Mouse (Mus musculus): ENCODE measurements at regions not wholly inside any gene's neighbourhood (a gene's known extent, or its start where the extent isn't known, plus 50 kb on each side); places are given as distances from the start of the nearest gene placed in this dataset.

DNA sequence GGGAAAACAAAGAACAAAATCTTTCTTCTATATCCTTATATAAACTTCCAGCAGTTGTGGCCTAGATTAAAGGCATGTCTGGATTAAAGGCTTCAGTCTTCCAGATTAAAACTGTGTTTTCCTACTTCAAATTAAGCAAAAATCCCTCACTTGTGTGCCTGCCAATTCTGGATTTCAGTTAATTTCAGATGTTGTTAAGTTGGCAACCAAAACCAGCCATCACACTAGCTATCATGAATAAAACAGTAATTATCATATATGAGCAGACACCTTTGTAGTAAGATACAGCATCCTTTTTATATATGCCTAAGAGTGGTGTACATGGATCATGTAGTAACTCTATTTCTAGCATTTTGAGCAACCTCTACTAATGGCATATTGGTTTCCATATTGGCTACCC is 1024.5 kb upstream of the Lrrtm3 start:
- Histone ChIP-seq H3K36me3 (ENCODE audit: control insufficient read depth, insufficient read depth, low read length) (no peaks in the 10 kb centered on the region), H3K4me1 (ENCODE audit: control insufficient read depth, insufficient read depth, low read length) (peaks cover 4% of the 10 kb centered on the region; the same call in 1 of the 2 replicates), H3K9ac (ENCODE audit: low read depth, low read length) (no peak overlapping the region), H3K79me2 (ENCODE audit: control insufficient read depth, insufficient read depth, low read length) (no peaks in the 10 kb centered on the region), H3K27me3 (ENCODE audit: control insufficient read depth, insufficient read depth, low read length) (no peaks in the 10 kb centered on the region), H3K4me3 (ENCODE audit: insufficient read depth, low read depth, low read length) (no peak overlapping the region), H3K27ac (replicated peaks; ENCODE audit: insufficient read depth, low read depth, low read length) (no peak overlapping the region)
- no peak for DNase-seq (ENCODE audit: extremely low read depth, low read depth, low spot score)
- TF ChIP-seq CTCF (IDR thresholded peaks at IDR 0.05; ENCODE audit: low read depth, low read length): no peak
- TF ChIP-seq POLR2A (IDR thresholded peaks at IDR 0.05; ENCODE audit: extremely low read depth, insufficient read depth, low read length): no peak

DNA sequence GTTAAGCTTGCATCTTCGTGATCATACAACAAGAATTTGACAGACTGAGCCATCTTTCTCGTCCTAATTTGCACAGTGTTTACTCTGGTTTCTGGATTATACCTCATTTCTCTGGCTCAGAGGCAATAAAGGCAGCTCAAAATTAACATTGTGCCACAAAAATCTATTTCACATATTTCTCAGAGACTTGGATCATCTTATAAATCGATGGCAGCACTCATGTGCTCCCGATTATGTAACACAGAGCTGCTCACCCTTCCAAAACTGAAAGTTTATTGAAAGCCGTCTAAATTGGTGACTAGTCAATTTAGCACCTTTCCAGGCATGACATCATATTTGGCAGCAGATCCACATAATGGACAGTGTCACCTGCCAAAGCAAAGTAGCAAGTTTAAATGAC is 1020.7 kb upstream of the Lrrtm3 start:
- peak; percentile 92 for DNase-seq (ENCODE audit: extremely low read depth, low read depth, low spot score)
- no peaks in the 10 kb centered on the region for H3K79me2 ChIP-seq (ENCODE audit: control insufficient read depth, insufficient read depth, low read length)
- no peak overlapping the region for H3K27ac ChIP-seq (replicated peaks; ENCODE audit: insufficient read depth, low read depth, low read length)
- TF ChIP-seq POLR2A (IDR thresholded peaks at IDR 0.05; ENCODE audit: extremely low read depth, insufficient read depth, low read length): no peak
- TF ChIP-seq CTCF (IDR thresholded peaks at IDR 0.05; ENCODE audit: low read depth, low read length): no peak
- no peak overlapping the region for H3K4me3 ChIP-seq (ENCODE audit: insufficient read depth, low read depth, low read length)
- H3K27me3 ChIP-seq (ENCODE audit: control insufficient read depth, insufficient read depth, low read length): no peaks in the 10 kb centered on the region
- no peak overlapping the region for H3K9ac ChIP-seq (ENCODE audit: low read depth, low read length)
- H3K36me3 ChIP-seq (ENCODE audit: control insufficient read depth, insufficient read depth, low read length): no peaks in the 10 kb centered on the region
- WGBS: 14% methylated on average over 5 of the region's 5 CpGs
- peaks cover 4% of the 10 kb centered on the region; the same call in 1 of the 2 replicates for H3K4me1 ChIP-seq (ENCODE audit: control insufficient read depth, insufficient read depth, low read length)

DNA sequence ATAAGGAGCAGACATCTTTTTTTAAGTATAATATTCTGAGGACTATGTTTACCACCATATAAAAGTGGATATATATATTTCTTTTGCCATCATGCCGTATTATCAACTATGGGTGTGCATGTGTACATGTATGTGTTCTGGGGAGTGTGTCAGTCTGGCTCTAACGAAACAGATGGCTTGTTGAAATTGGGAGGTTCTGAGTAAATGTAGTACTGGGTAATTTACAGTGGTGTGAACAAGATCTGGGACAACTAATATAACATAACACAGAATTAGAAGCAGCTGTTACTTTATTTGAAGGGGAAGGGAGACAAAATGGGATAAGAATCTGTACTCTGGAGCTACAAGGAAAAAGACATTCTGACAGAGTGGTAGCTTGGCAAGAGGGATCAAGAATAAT is 1017.3 kb upstream of the Lrrtm3 start:
- Histone ChIP-seq H3K79me2 (ENCODE audit: control insufficient read depth, insufficient read depth, low read length) (no peaks in the 10 kb centered on the region), H3K4me1 (ENCODE audit: control insufficient read depth, insufficient read depth, low read length) (peaks cover 4% of the 10 kb centered on the region; the same call in 1 of the 2 replicates), H3K9ac (ENCODE audit: low read depth, low read length) (no peak overlapping the region), H3K36me3 (ENCODE audit: control insufficient read depth, insufficient read depth, low read length) (no peaks in the 10 kb centered on the region), H3K27me3 (ENCODE audit: control insufficient read depth, insufficient read depth, low read length) (no peaks in the 10 kb centered on the region), H3K4me3 (ENCODE audit: insufficient read depth, low read depth, low read length) (no peak overlapping the region), H3K27ac (replicated peaks; ENCODE audit: insufficient read depth, low read depth, low read length) (no peak overlapping the region)
- TF ChIP-seq CTCF (IDR thresholded peaks at IDR 0.05; ENCODE audit: low read depth, low read length): no peak
- TF ChIP-seq POLR2A (IDR thresholded peaks at IDR 0.05; ENCODE audit: extremely low read depth, insufficient read depth, low read length): no peak
- DNase-seq (ENCODE audit: extremely low read depth, low read depth, low spot score): no peak
- WGBS: 75% methylated on average over 2 of the region's 2 CpGs

DNA sequence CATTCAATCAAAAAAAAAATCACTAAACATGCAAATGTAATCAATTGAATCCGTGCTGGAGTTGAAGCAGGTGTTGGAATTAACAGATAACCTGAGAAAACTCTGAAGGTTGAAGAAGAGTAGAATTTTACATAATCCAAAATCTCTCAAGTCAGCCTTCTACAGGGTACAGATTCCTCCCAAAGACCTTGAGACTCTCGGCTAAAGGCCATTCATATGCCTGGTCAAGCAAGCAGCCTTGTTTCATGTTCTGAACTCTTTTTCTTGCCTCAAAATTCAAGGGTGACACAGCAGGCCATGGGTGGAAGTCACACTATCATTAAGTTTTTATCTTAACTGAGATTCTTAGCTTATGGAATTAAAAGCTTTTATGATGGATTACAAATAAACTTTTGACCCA is 994.4 kb upstream of the Lrrtm3 start:
- Histone ChIP-seq H3K27me3 (ENCODE audit: control insufficient read depth, insufficient read depth, low read length) (no peaks in the 10 kb centered on the region), H3K9ac (ENCODE audit: low read depth, low read length) (no peak overlapping the region), H3K4me3 (ENCODE audit: insufficient read depth, low read depth, low read length) (no peak overlapping the region), H3K4me1 (ENCODE audit: control insufficient read depth, insufficient read depth, low read length) (no peaks in the 10 kb centered on the region), H3K36me3 (ENCODE audit: control insufficient read depth, insufficient read depth, low read length) (no peaks in the 10 kb centered on the region), H3K79me2 (ENCODE audit: control insufficient read depth, insufficient read depth, low read length) (no peaks in the 10 kb centered on the region), H3K27ac (replicated peaks; ENCODE audit: insufficient read depth, low read depth, low read length) (no peak overlapping the region)
- WGBS: 66% methylated on average over 2 of the region's 2 CpGs
- TF ChIP-seq POLR2A (IDR thresholded peaks at IDR 0.05; ENCODE audit: extremely low read depth, insufficient read depth, low read length) (no peak), CTCF (IDR thresholded peaks at IDR 0.05; ENCODE audit: low read depth, low read length) (no peak)
- DNase-seq (ENCODE audit: extremely low read depth, low read depth, low spot score): no peak

DNA sequence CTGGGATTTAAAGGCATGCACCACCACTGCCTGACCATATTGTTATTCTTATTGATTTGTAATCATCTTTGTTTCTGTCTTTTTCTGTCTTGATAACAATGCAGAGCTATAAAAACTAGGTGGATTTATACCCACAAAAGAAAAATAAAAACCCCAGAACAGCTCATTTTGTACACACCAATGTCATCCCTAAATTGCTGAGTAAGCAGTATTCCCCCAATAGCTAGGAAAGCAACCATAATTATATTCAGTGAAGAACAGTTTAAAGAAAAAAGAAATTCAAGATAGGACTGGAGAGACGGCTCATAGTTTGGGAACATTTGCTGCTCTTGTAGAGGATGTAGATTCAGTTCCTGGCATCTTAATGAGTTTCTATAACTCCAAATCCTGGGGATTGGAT is 991.6 kb upstream of the Lrrtm3 start:
- no peak overlapping the region for H3K9ac ChIP-seq (ENCODE audit: low read depth, low read length)
- 88% methylated on average over 1 of the region's 1 CpGs for WGBS

DNA sequence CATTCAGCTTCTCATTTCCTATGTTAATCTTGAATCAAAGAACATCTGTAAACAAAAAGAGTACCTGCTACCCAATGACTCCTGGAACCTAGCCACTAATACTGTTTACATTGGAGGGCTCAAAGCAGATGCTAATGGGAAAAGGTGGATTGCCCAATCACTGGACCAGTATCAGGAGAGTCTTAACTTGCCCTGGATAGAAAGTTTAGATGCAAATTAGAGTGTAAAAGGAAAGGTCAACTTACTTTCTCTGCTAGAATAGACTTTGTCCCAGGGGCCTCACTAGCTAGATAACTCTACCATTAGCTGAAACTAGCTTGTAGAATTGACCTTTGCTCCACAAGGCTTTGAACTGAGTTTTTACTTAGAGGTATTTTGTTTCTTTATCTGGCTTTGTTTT is 968.0 kb upstream of the Lrrtm3 start:
- Histone ChIP-seq H3K36me3 (ENCODE audit: control insufficient read depth, insufficient read depth, low read length) (no peaks in the 10 kb centered on the region), H3K4me1 (ENCODE audit: control insufficient read depth, insufficient read depth, low read length) (peaks cover 2% of the 10 kb centered on the region; the same call in 1 of the 2 replicates), H3K79me2 (ENCODE audit: control insufficient read depth, insufficient read depth, low read length) (no peaks in the 10 kb centered on the region), H3K27ac (replicated peaks; ENCODE audit: insufficient read depth, low read depth, low read length) (no peak overlapping the region), H3K9ac (ENCODE audit: low read depth, low read length) (no peak overlapping the region), H3K27me3 (ENCODE audit: control insufficient read depth, insufficient read depth, low read length) (no peaks in the 10 kb centered on the region), H3K4me3 (ENCODE audit: insufficient read depth, low read depth, low read length) (no peak overlapping the region)
- no peak for TF ChIP-seq POLR2A (IDR thresholded peaks at IDR 0.05; ENCODE audit: extremely low read depth, insufficient read depth, low read length)
- TF ChIP-seq CTCF (IDR thresholded peaks at IDR 0.05; ENCODE audit: low read depth, low read length): no peak
- peak; percentile 99 for DNase-seq (ENCODE audit: extremely low read depth, low read depth, low spot score)

More for the DNA sequence above, 991.6 kb upstream of the Lrrtm3 start:
- no peaks in the 10 kb centered on the region for H3K79me2 ChIP-seq (ENCODE audit: control insufficient read depth, insufficient read depth, low read length)
- no peaks in the 10 kb centered on the region for H3K36me3 ChIP-seq (ENCODE audit: control insufficient read depth, insufficient read depth, low read length)
- DNase-seq (ENCODE audit: extremely low read depth, low read depth, low spot score): no peak
- no peaks in the 10 kb centered on the region for H3K4me1 ChIP-seq (ENCODE audit: control insufficient read depth, insufficient read depth, low read length)
- H3K27ac ChIP-seq (replicated peaks; ENCODE audit: insufficient read depth, low read depth, low read length): no peak overlapping the region
- no peaks in the 10 kb centered on the region for H3K27me3 ChIP-seq (ENCODE audit: control insufficient read depth, insufficient read depth, low read length)
- H3K4me3 ChIP-seq (ENCODE audit: insufficient read depth, low read depth, low read length): no peak overlapping the region
- no peak for TF ChIP-seq CTCF (IDR thresholded peaks at IDR 0.05; ENCODE audit: low read depth, low read length)
- no peak for TF ChIP-seq POLR2A (IDR thresholded peaks at IDR 0.05; ENCODE audit: extremely low read depth, insufficient read depth, low read length)

Measured in liver, adult 2 months (tissue).